Mouse (Mus musculus) midbrain, embryonic 14.5 days (tissue): ENCODE results near the gene Myo7a. TPM values are rescaled to one million over a fixed set of nuclear protein-coding genes. Genes with fewer than 3 reads are reported as not detected.
A peak's percentile ranks its signal among the peaks of the same experiment; 100 is the strongest.

Experiments
- ATAC-seq: fragments of 200-750 bp; cut with Nextera tagmentation; 2 replicates; pipeline ENCODE4 v1.8.0; 2017; ENCODE audit warnings: moderate number of reproducible peaks, moderate library complexity; ENCODE audit not compliant: low FRiP score, low TSS enrichment
- DNase-seq: peaks from one replicate; pipeline ENCODE4 v3.0.0-alpha.2; 2015
- H3K27ac ChIP-seq: fragments of 300-500 bp; sonication (generic); replicated peaks from 2 replicates; pipeline ENCODE4 v1.5.1; 2014; ENCODE audit warnings: mild to moderate bottlenecking, low read depth, low read length, moderate library complexity
- H3K27me3 ChIP-seq: fragments of 300-500 bp; sonication (generic); 2 replicates; pipeline ENCODE4 v1.6.1; 2014; ENCODE audit warnings: low read length, control low read depth, mixed read lengths; ENCODE audit not compliant: control insufficient read depth, insufficient read depth
- H3K36me3 ChIP-seq: fragments of 300-500 bp; sonication (generic); 2 replicates; pipeline ENCODE4 v1.6.1; 2014; ENCODE audit warnings: low read length, control low read depth; ENCODE audit not compliant: control insufficient read depth, insufficient read depth
- H3K4me1 ChIP-seq: fragments of 300-500 bp; sonication (generic); 2 replicates; pipeline ENCODE4 v1.6.1; 2014; ENCODE audit warnings: mild to moderate bottlenecking, antibody characterized with exemption, low read length, control low read depth; ENCODE audit not compliant: control insufficient read depth, insufficient read depth
- H3K4me2 ChIP-seq: fragments of 300-500 bp; sonication (generic); 2 replicates; pipeline ENCODE4 v1.6.1; 2014; ENCODE audit warnings: mild to moderate bottlenecking, low read length, moderate library complexity
- H3K4me3 ChIP-seq: fragments of 300-500 bp; sonication (generic); replicated peaks from 2 replicates; pipeline ENCODE4 v1.5.1; 2014; ENCODE audit warnings: low read depth, low read length
- H3K9ac ChIP-seq: fragments of 300-500 bp; sonication (generic); replicated peaks from 2 replicates; pipeline ENCODE4 v1.6.1; 2014; ENCODE audit warnings: mild to moderate bottlenecking, low read length, moderate library complexity
- H3K9me3 ChIP-seq: fragments of 300-500 bp; sonication (generic); 2 replicates; pipeline ENCODE4 v1.6.1; 2016; ENCODE audit warnings: low read length, control low read depth, mixed read lengths; ENCODE audit not compliant: control insufficient read depth
- WGBS: fragments of 180-500 bp; shearing (Covaris S2); extraction: QIAGEN DNeasy Blood & Tissue Kit; methylation state at CpG from one replicate; pipeline ENCODE4 v1.1.7; 2014; 5-methylcytosine and 5-hydroxymethylcytosine counted together
- polyA plus RNA-seq: library from polyadenylated mRNA; unstranded; fragments of >200 nt; fragmentation: Nextera tagmentation; extraction: Ambion mirVana; gene quantifications from 2 replicates; pipeline ENCODE4 v1.2.1, GENCODE M21; 2014

The Myo7a gene
- polyA plus RNA-seq, 1 experiment from 2014 or later, result 20.3 TPM

GRCm38 (mm10) chr7:98137583-98137982 lies 18.3 kb upstream of the Myo7a start:
- Histone ChIP-seq H3K36me3 (0 out of 2 replicates have a peak, but pooled peaks cover 2% of the 10 kb centered on the region), H3K27ac (no peak overlapping the region), H3K4me2 (no peak overlapping the region), H3K27me3 (no peaks in the 10 kb centered on the region), H3K4me3 (no peak overlapping the region), H3K4me1 (no peaks in the 10 kb centered on the region), H3K9ac (no peak overlapping the region), H3K9me3 (no peaks in the 10 kb centered on the region)
- WGBS, result 35% methylated on average over 3 of the region's 3 CpGs
- no peak for ATAC-seq
- DNase-seq, result no peak

GRCm38 (mm10) chr7:98131751-98132150 lies 12.4 kb upstream of the Myo7a start:
- no peaks in the 10 kb centered on the region for H3K9me3 ChIP-seq
- no peak overlapping the region for H3K27ac ChIP-seq
- no peaks in the 10 kb centered on the region for H3K27me3 ChIP-seq
- no peaks in the 10 kb centered on the region for H3K4me1 ChIP-seq
- 91% methylated on average over 8 of the region's 8 CpGs for WGBS
- H3K9ac ChIP-seq, result no peak overlapping the region
- 0 out of 2 replicates have a peak, but pooled peaks cover 6% of the 10 kb centered on the region for H3K36me3 ChIP-seq
- no peak for ATAC-seq
- DNase-seq, result no peak
- no peak overlapping the region for H3K4me2 ChIP-seq
- no peak overlapping the region for H3K4me3 ChIP-seq

DNA sequence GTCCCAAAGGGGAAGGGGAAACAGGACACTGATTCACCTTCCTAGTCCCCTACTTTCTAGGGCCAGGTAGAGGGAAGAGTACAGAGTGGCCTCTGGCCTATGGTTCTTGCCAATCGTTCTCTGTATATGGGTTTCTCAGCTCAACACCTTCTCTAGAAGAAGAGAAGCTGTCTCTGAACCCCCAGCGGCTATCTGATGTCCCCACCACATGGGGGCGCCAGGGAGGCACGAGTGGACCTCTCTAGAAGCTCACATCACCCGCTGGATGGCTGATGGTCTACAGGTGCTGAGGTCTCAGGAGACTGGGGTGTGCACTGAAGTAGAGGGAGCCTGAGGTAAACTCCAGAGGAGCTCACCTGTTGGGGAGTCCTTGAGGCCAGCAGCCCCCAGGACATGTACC lies 6.1 kb upstream of the Myo7a start:
- Histone ChIP-seq H3K9me3 (no peaks in the 10 kb centered on the region), H3K4me2 (no peak overlapping the region), H3K27ac (no peak overlapping the region), H3K9ac (no peak overlapping the region), H3K4me3 (no peak overlapping the region), H3K4me1 (no peaks in the 10 kb centered on the region), H3K36me3 (0 out of 2 replicates have a peak, but pooled peaks cover 3% of the 10 kb centered on the region), H3K27me3 (no peaks in the 10 kb centered on the region)
- DNase-seq (no peak), ATAC-seq (no peak)
- WGBS, result 42% methylated on average over 5 of the region's 5 CpGs

- Histone ChIP-seq H3K27me3 (no peaks in the 10 kb centered on the region), H3K9ac (no peak overlapping the region), H3K36me3 (0 out of 2 replicates have a peak, but pooled peaks cover 3% of the 10 kb centered on the region), H3K4me2 (no peak overlapping the region), H3K27ac (no peak overlapping the region), H3K9me3 (no peaks in the 10 kb centered on the region), H3K4me1 (no peaks in the 10 kb centered on the region), H3K4me3 (no peak overlapping the region)
- WGBS, result 74% methylated on average over 5 of the region's 5 CpGs
- ATAC-seq, result no peak
- no peak for DNase-seq
These were observed 5.4 kb upstream of the Myo7a start for GRCm38 (mm10) chr7:98124701-98125100.

- Histone ChIP-seq H3K4me2 (no peak overlapping the region), H3K27me3 (no peaks in the 10 kb centered on the region), H3K4me1 (no peaks in the 10 kb centered on the region), H3K9ac (no peak overlapping the region), H3K4me3 (no peak overlapping the region), H3K27ac (no peak overlapping the region), H3K9me3 (no peaks in the 10 kb centered on the region), H3K36me3 (no peaks in the 10 kb centered on the region)
- ATAC-seq (no peak), DNase-seq (no peak)
- 84% methylated on average over 8 of the region's 8 CpGs for WGBS
These were observed 2.3 kb upstream of the Myo7a start for GRCm38 (mm10) chr7:98121673-98122072.

GRCm38 (mm10) chr7:98121241-98121640 lies 1.9 kb upstream of the Myo7a start:
- Histone ChIP-seq H3K27ac (no peak overlapping the region), H3K4me1 (no peaks in the 10 kb centered on the region), H3K36me3 (no peaks in the 10 kb centered on the region), H3K9ac (no peak overlapping the region), H3K4me3 (no peak overlapping the region), H3K27me3 (no peaks in the 10 kb centered on the region), H3K9me3 (no peaks in the 10 kb centered on the region), H3K4me2 (no peak overlapping the region)
- ATAC-seq (no peak), DNase-seq (no peak)
- WGBS, result 85% methylated on average over 3 of the region's 3 CpGs

- H3K9me3 ChIP-seq, result no peaks in the 10 kb centered on the region
- H3K4me3 ChIP-seq, result peak overlapping the region; percentile 10; the same call in 1 of the 2 replicates
- no peaks in the 10 kb centered on the region for H3K27me3 ChIP-seq
- ATAC-seq, result peak; percentile 79
- H3K9ac ChIP-seq, result peak overlapping the region; percentile 7; the same call in 1 of the 2 replicates
- H3K4me2 ChIP-seq, result peak overlapping the region; percentile 56
- DNase-seq, result peak; percentile 85
- WGBS, result 8% methylated on average over 7 of the region's 7 CpGs
- H3K36me3 ChIP-seq, result no peaks in the 10 kb centered on the region
- H3K4me1 ChIP-seq, result no peaks in the 10 kb centered on the region
- no peak overlapping the region for H3K27ac ChIP-seq
These were observed 1.0 kb upstream of the Myo7a start for GRCm38 (mm10) chr7:98120325-98120724.

DNA sequence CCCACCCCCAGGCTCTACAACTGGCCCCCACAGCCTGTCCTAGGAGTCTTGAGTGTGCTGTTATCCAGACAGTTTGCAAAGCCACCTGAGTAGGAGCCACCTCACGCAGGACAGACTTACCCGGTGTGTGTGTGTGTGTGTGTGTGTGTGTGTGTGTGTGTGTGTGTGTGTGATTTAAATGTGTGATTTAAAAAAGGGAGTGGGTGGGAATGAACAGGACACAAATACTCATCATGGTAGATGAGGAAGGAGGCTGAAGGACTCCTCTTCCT lies 573 bp upstream of the Myo7a start:
- ATAC-seq (peak; percentile 19; the same call in 1 of the 2 replicates), DNase-seq (no peak)
- H3K4me2 ChIP-seq, result peak overlapping the region; percentile 56
- no peak overlapping the region for H3K9ac ChIP-seq
- H3K4me1 ChIP-seq, result no peaks in the 10 kb centered on the region
- no peaks in the 10 kb centered on the region for H3K36me3 ChIP-seq
- H3K27ac ChIP-seq, result no peak overlapping the region
- H3K9me3 ChIP-seq, result no peaks in the 10 kb centered on the region
- no peaks in the 10 kb centered on the region for H3K27me3 ChIP-seq
- no peak overlapping the region for H3K4me3 ChIP-seq
- WGBS, result 74% methylated on average over 2 of the region's 2 CpGs

GRCm38 (mm10) chr7:98117012-98117660 lies 2.2 kb downstream of the Myo7a start:
- WGBS, result 71% methylated on average over 11 of the region's 11 CpGs

More at GRCm38 (mm10) chr7:98117012-98117660, 2.2 kb downstream of the Myo7a start:
- Histone ChIP-seq H3K27me3 (no peaks in the 10 kb centered on the region), H3K27ac (no peak overlapping the region), H3K4me2 (no peak overlapping the region), H3K9me3 (no peaks in the 10 kb centered on the region), H3K4me3 (no peak overlapping the region), H3K36me3 (no peaks in the 10 kb centered on the region), H3K9ac (no peak overlapping the region), H3K4me1 (no peaks in the 10 kb centered on the region)
- no peak for ATAC-seq
- peak; percentile 30 for DNase-seq
